Mouse (Mus musculus): ENCODE results near the gene Unc93b1.
A peak's percentile ranks its signal among the peaks of the same experiment; 100 is the strongest.
"Not testable (repeated sequence)": the region's sequence is repeated elsewhere in the genome, so short reads cannot be mapped to it uniquely, and the experiment has no call there.

Unc93b1 gene

DNA sequence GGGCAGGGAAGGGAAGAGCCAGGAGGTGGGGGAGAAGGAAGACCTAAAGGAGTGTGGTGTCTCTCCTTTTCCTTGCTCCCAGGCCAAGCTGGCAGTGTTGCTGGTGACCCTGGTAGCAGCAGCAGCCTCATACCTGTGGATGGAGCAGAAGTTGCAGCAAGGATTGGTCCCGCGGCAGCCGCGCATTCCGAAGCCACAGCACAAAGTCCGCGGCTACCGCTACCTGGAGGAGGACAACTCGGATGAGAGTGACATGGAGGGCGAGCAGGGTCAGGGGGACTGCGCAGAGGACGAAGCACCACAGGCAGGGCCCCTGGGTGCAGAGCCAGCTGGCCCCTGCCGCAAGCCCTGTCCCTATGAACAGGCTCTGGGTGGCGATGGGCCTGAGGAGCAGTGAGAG, 13.6 kb downstream of the Unc93b1 start:
- DNase-seq: no peak

DNA sequence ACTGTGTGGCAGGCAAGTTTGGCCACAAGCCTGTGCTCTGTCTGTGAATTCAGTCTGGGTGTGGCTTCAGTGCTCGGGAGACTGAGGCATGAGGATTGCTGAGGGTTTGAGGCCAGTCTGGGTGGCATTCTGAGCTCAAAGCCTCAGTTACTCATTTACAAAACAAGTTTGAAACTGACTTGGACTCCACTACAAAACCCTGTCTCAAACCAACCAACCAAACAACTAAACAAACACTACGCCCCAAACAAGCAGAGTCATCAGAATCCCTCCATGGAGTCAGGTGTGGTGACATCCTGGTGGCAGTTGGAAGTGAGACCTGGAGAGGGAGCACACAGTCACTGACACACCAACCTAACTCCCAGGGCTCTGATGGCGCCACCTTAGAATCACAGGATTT, 15.3 kb downstream of the Unc93b1 start:
- no peak for DNase-seq

DNA sequence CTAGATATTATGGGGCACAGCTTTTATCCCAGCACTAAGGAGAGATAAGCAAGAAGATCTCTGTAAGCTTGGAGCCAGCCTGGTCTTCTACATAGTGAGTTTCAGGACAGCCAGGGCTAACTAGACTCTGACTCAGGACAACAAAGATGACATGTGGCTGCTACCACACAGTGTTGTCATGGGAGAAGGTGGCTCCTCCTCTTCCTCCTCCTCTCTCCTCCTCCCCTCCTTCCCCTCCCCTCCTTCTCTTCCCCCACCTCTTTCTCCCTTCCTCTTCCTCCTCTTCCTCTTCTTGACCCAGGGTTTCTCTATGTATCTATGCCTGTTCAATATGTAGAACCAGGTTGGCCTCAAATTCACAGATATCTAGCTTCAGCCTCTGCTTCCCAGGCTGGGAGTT, 16.5 kb downstream of the Unc93b1 start:
- DNase-seq: no peak

DNA sequence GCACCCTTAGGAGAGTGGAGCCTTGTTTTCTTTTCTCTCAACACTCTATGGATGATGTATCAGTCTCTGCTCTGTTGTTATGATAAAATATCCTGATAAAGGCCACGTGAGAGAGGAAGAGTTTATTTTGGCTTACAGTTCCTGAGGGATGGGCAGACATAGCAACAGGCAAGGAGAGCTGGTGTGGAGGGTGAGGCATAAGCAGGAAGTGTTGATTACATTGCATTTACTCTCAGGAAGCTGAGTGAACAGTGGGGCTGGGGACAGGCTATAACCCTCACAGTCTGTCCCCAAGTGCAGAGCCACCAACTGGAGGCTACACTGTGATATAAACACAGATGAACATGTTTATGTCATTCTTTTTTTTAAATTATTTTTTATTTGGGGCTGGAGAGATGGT, 17.1 kb downstream of the Unc93b1 start:
- no peak for DNase-seq

DNA sequence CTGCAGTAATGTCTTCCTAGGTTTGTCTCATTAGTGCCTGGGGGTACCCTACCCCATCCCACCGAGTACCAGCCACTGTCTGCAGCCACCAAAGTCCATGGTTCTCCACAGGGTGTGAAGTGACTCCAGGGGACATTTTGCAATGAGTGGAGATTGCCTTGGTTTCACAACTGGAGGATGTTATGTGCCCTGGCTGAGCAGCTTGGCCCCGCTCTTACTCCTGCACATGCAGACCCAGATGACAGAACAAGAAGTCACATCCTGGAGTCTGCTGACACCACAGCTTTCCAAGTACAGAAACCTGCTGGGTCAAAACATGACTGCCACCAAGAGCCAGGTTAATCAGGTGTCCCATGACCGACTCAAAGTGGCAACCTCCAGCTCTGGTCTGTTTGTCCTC, 20.0 kb downstream of the Unc93b1 start:
- no peak for DNase-seq

DNA sequence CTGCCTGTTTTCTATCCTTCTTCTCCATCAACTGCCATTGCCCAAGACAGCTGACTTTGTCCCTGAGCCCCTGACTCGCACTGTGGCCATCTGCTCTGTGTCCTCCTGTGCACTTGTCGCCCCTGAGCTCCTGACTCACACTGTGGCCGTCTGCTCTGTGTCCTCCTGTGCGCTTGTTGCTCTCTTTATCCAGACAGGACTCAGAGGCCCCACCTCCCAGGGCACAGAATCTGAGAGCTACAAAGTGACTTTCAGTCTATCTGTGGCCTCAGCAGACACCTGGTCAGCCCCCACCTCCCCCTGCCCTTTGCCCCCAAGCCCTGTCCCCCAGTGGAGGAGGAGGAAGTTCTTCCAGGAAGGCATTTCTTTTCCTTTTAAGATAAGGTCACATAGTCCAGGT, 20.8 kb downstream of the Unc93b1 start:
- DNase-seq: no peak

DNA sequence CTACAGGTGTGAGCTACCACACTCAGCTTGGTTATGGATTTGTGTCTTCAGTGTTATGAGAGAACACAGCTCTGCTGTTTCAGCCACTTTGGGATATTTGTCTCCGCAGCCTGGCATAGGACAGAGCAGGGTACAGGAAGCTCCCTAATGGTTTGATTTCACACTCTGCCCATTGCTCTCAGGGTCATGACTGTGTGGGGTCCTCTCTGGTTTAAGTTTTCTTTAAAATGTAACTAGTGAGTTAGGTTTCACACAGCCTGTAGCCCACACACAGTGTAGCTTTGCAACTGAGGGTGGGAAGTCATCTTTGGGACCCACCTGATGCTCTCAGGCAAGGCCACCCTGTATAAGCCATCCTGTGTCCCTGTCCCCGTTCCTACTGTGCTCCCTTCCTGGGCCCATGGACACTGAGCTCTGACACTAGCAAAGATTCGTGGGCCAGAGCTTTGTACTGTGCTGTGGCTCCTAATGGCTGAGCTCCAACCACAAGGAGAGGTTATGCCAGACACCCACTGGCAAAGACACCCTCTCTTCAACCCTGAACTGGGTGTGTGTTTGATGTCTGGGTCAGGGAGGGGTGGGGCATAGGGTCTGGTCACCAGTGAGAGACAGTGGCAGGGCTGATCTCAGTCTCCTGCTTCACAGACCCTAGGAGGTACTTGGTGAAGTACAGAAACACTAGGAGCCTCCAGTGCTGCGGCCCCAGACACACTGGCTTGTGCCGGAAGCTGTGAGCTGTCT, 22.5 kb downstream of the Unc93b1 start:
- DNase-seq: not testable (repeated sequence)

DNA sequence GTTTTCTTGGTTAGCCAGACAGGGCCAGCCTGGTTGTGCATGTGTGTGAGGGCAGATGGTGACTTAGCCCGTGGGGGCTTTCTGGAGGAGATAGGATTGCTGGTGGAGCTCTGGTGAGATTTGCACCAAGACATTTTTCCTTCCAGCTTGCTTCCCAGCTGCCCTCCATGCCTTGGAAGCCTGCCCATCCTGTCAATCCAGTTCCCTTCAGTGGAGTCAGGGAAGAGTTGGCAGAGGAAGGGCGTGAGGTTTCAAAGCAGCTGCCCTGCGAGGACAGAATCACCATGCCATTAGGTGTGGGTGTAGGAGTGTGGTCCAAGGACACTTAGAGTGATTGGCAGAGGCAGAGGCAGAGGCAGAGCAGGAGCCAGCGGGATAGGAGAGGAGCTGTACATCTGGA, 23.5 kb downstream of the Unc93b1 start, which contains the start of gene Aldh3b3:
Aldh3b3 (plus strand) TSS at position 176 of the 400 bp plus-strand sequence.
- no peak for DNase-seq

DNA sequence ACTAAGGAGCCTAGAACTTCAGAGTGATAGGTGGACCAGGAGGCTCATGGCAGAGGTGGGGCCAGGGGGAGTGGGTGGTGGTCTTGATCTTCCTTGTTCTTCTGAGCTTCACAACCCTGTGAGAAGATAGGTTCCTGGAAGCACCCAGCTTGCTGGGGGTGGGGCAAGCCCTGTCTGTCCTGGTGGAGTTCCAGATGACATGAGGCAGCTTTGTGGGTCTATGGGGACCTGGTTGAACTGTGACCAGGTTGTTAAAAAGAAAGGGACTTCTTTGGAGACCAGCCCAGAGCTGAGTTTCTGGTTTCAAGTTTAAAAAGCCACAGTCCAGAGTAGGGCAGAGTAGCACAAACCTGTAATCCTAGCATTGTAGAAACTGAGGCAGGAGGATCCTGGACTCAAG, 24.0 kb downstream of the Unc93b1 start:
- DNase-seq: no peak

DNA sequence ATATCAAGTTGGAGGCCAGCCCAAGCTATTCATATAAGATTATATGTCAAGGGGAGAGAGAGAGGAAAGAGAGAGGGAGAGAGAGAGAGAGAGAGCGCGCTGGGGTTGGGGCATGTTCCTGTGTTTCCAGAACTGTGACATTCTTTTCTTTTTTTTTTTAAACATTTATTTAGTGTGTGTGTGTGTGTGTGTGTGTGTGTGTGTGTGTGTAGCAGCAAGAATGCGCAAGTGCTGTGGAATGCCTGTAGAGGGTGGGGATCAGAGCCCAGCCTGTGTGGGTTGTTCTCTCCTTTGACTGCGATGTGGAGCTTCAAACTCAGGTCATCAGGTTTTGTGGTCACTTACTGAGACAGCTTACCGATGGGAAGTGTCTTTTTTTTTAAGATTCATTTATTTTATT, 25.2 kb downstream of the Unc93b1 start:
- DNase-seq: no peak

DNA sequence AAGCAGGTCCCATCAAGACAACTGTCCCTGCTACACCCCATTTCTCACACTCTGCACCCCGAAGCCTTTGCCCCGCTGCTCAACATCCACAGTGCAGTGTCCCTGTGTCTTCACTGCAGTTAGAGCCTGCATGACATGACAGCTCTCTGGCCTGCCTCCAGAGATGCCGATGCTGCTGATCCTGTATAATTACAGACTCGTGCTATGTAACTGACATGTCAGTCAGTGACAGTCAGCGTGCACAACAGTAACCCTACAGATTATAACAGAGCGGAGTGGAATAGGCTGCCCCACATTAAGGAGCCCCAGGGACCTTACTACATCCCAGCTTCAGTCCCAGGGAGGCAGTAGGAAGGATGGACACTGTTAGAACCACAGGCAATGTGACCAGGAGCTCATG, 26.8 kb downstream of the Unc93b1 start:
- DNase-seq: not testable (repeated sequence)

DNA sequence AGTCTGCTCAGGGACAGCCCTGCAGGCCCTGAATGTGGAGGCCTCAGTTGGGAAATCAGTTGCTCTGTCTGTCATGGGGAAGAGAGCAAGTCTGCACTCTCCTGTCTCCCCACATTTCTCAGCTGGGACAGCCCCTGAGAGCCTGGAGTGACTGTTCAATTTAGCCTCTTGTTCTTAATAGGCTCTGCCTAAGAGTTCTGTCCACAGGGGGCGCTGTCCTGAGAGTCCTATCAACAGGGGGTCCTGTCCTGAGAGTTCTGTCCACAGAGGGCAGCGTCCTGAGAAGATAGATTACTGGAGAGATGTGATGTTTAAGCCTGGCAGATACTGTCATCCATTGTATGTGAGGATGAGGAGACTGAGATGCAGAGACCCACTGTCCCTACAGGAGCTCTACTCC, 27.5 kb downstream of the Unc93b1 start:
- DNase-seq: no peak

DNA sequence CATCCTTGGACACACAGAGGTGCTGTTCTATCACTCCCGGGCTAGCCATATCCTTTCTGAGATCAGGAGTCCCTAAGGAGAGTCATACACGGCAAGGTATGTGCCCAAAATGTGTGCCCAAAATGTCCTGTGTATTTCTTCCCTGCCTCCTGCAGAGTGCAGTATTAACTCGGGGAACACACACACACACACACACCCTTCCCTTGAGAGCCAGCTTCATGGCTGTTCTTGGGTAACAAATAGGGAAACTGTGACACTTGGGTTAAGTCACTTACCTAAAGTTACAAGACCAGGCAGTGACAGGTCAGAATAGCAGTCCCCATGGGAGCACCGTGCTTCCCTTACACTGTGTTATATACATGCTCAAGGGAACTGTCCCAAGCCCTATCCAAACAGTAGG, 29.0 kb downstream of the Unc93b1 start:
- no peak for DNase-seq

DNA sequence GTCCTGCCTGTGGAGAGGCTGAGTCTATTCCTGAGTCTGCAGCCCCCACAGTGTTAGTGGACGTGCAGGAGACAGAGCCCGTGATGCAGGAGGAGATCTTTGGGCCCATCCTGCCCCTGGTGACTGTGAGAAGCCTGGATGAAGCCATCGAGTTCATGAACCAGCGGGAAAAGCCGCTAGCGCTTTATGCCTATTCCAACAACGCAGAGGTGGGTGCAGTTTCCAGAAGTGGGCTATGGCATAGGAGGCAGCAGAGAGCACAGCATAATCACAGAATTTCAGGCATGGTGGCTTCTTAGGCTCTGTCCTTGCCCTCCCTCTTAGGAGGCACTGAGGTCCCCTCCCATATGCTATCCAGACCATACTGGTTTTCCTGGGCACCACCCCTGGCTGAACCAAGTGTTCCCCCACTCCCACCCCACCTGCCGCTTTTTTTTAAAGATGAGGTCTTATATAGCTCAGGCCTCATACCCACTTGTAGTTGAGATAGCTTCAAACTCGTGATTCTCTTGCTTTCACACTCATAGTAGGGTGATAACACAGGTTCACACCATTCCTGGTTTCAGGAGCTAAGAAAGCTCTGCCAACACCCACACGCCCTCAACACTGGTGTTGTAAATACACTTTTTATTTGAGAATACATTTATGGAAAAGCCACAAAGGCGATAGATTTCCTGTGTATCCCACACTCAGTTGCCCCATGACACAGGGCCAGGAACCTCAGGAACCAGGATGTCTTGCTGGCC, 31.5 kb downstream of the Unc93b1 start:
- no peak for DNase-seq

DNA sequence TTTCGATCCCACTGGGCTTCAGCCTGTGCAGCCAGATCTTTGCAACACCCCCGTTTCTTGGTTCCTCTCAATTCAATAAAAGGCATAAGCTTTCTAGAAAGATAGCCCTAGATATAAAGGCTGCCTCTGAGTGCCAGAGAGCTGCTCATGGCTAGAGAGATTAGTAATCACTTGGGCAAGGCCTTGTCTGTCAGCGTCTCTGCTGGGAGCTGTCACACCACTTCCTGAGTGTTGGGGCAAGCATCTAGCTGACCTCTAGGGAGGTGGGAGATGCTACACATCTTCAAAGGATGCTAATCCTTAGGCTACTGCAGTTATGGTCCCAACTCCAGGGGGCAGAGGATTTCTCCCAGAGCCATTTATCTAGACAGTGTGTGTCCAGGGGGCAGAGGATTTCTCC, 32.3 kb downstream of the Unc93b1 start:
- DNase-seq: no peak

DNA sequence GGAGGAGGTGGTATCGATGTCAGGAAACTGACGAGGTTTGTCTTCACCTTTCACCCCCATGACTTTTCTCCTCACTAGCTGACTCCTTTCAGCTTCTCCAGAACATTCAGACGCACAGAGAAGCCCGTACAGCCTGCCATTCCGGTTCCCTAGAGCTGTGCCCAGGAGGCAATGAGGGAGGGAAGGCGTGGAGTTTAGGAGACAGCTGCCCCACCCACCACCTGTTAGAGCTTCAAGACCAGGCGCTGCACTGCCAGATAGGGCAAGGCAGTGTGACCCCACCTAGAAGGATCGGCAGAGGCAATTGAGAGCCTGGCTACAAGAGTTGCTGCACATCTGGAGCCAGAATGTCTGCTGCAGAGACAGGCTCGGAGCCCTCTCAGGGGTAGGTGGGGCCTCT, 37.2 kb downstream of the Unc93b1 start, which contains the start of gene Aldh3b2:
Aldh3b2 (plus strand) TSS at position 100 of the 400 bp plus-strand sequence.
- DNase-seq: no peak

DNA sequence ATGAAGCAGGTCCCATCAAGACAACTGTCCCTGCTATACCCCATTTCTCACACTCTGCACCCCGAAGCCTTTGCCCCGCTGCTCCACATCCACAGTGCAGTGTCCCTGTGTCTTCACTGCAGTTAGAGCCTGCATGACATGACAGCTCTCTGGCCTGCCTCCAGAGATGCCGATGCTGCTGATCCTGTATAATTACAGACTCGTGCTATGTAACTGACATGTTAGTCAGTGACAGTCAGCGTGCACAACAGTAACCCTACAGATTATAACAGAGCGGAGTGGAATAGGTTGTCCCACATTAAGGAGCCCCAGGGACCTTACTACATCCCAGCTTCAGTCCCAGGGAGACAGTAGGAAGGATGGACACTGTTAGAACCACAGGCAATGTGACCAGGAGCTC, 39.6 kb downstream of the Unc93b1 start:
- DNase-seq: not testable (repeated sequence)

DNA sequence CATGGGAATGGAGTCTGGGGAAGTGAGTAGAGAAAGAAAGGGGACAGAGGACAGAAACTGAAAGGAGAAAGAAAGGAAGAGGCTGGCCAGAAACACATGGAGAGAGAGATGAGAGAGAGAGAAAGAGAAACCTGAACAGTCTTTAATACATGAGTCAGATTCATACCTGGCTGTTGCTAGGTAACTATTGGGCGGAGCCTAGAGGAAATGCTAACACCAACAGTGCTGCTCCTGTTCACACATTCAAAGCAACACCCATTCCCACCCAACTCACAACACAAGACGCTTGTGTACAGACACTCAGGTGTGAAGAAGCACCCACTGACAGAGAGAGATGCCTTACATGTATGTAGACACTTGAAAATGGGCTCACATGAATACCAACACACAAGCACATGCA, 40.9 kb downstream of the Unc93b1 start:
- DNase-seq: no peak

DNA sequence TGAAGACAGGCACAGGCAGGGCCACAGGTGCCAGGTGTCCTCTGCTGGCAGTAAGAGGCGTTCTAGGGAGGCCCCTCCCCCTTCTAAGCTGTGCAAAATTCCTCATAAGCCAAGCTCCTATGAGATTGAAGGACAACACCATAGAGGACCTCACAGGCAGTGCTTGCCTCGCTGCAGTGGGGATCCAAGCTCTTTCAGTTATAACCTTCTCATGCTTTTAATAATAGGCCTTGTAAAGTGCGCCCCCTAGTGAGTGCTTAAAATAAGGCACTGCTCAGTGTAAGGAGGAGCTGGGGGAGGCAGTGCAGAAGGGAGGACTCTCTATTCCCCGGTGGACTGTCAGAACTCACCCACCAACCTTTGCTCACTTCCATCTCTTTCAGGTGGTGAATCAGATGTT, 45.3 kb downstream of the Unc93b1 start:
- peak; percentile 81 for DNase-seq

DNA sequence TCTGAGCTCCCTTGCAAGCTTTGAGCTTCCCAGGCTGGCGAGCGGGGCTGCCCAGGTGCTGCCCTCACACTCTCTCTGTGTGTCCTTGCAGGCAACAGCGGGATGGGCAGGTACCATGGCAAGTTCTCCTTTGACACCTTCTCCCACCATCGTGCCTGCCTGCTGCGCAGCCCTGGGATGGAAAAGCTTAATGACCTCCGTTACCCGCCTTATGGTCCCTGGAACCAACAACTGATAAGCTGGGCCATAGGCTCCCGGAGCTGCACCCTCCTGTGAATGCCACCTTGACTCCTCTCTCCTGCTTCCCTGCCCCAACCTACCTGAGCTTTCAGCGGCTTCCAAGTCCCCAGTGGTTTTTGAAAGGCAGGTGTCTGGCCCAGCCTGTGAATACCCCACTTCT, 45.9 kb downstream of the Unc93b1 start:
- DNase-seq: no peak

DNA sequence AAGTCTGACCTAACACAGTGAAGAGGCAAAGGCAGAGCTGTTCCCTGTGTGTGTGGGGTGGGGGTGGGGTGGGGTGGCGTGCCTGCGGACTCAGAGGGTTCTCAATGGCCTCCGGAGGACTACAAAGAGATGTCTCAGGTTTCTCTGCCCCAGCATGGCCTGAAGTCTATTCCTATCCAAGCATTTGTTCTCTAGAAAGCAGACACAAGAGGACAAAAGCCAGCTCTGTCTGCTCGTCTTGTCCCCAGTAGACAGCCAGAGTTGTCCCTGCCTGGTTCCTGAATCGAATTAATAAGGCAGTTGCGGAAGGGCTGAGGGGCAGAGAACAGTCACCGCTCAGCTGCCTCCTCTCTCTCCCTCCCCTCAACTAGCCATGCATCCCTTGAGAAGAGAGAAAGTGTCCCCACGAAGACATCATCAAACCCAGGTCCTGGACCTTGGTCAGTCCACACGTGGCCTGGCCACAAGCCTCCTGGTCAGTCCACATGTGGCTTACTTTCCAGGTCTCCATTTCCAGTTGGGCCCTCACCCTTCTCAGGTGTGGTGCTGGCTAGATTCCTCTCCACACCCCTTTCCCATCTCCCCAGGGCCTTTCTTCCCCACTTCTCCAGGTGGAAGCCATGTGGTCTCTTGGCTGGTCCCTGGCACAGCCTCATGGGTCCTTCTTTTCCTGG, 48.7 kb downstream of the Unc93b1 start:
- DNase-seq: no peak

DNA sequence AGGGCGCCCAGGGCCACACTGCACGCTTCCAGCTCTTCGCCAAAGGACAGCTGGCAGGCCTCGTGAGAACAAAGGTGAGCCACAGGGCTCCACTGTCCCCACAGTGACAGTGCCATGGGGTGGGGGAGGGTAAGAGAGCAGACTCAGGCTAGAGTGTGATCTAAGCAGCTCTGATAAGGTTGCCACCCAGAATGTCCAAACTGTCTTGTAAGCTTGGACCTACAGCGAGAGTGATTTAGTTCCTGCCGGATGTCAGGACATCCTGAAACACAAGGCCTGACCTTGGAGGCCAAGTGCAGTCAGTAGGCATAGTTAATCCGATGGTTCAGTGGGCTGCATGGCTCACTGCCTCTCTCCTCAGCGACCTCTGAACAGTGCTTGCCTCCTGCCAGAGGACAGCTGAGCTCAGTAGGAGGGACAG, 50.3 kb downstream of the Unc93b1 start:
- no peak for DNase-seq

DNA sequence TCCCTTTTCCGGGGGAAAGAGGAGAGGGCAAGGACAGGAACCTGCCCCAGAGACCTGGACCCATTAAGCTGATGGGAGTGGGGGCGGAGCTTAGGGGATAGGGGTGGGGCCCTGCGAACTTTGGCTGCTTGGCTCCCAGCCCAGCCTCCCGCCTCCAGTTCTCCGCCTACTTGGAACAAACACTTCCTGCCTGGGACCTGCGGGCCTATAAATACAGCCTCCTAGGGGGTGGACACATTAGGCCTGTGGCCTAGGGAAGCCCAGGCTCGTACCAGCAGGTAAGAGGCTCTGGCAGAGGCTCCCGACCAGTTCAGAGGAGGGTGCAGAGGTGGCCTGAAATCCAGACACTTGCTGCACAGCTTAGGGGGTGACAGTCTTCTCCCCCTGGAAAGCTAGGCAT, 51.3 kb downstream of the Unc93b1 start, which contains the start of gene Acy3:
Acy3 (plus strand) TSS at position 237 of the 400 bp plus-strand sequence.
- DNase-seq: peak; percentile 33

DNA sequence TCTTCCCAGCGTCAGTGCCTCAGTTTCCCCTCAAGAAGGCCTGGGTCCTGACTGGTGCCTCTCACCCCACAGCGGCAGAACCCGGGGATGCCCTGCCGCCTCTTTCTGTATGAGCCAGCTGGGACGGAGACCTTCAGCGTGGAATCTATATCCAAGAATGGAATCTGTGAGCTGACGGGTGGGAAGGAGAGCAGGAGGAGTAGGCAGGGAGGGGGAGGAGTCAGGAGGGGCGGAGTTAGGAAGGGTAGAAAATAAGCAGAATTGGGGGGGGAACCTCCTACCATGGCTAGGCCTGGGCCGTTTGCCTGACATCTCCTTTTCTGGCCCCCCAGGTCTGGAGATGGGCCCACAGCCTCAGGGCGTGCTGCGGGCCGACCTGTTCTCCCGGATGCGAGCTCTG, 53.1 kb downstream of the Unc93b1 start:
- DNase-seq: no peak
